Comparison of ENCODE assay signal across 10 mouse cellular contexts in genomic region chr12:110437367-110437703, GRCm38 (mm10). TPM values are rescaled to one million over a fixed set of nuclear protein-coding genes. Genes with fewer than 3 reads are reported as not detected.
A peak's percentile ranks its signal among the peaks of the same experiment; 100 is the strongest.
DNase-seq lines count a peak whose midpoint lies in the region; ATAC-seq and TF ChIP-seq lines count a peak whose summit lies in the region.
"Had no signal": no experiment of that assay in that cellular context is flagged by ENCODE, and none has a peak within 500 bp of the region (broad histone marks: within the 10 kb centered on the region; RNA-seq: fewer than 3 reads in every experiment).

No protein-coding gene starts in this region.

- no peak for TF ChIP-seq POLR2A in thymus, adult 2 months (IDR thresholded peaks at IDR 0.05; ENCODE audit: control insufficient read depth, extremely low read depth, insufficient read depth, low read length, poor library complexity)

- DNase-seq in hindbrain, postnatal 0 days (ENCODE audit: low spot score): peak; percentile 41
- no peak for DNase-seq in hindbrain, embryonic 10.5 days (ENCODE audit: low spot score)
- no peak for DNase-seq in thymus, adult 2 months
- no peak for DNase-seq in thymus, postnatal 14 days
- peak; percentile 35 for DNase-seq in kidney, postnatal 14 days
- DNase-seq in c-Kit-positive CD71-positive TER-119-positive erythroid progenitor cells, embryonic 14.5 days (ENCODE audit: low spot score): no peak
- DNase-seq in layer of hippocampus, postnatal 36 days: no peak

- peak; percentile 31 for TF ChIP-seq CTCF in hindbrain, postnatal 0 days (IDR thresholded peaks at IDR 0.05; ENCODE audit: low read depth)
- TF ChIP-seq CTCF in thymus, adult 2 months (IDR thresholded peaks at IDR 0.05; ENCODE audit: borderline replicate concordance, control insufficient read depth, extremely low read depth, insufficient read depth, low read length, poor library complexity): 0 out of 2 replicates have a peak, but pooled peaks have one; percentile 24

- H3K4me2 ChIP-seq in hindbrain, postnatal 0 days (ENCODE audit: low read depth, low read length): no peak overlapping the region
- H3K4me2 ChIP-seq in forebrain, embryonic 13.5 days: no peak overlapping the region
- H3K4me2 ChIP-seq: forebrain, embryonic 15.5 days had no signal

- no peaks in the 10 kb centered on the region for H3K36me3 ChIP-seq in hindbrain, postnatal 0 days (ENCODE audit: insufficient read depth, low read length)
- no peaks in the 10 kb centered on the region for H3K36me3 ChIP-seq in hindbrain, embryonic 10.5 days
- H3K36me3 ChIP-seq in thymus, adult 2 months (ENCODE audit: control insufficient read depth, insufficient read depth, low read length): no peaks in the 10 kb centered on the region
- H3K36me3 ChIP-seq in forebrain, embryonic 13.5 days (ENCODE audit: poor library complexity, severe bottlenecking): no peaks in the 10 kb centered on the region
- H3K36me3 ChIP-seq: forebrain, embryonic 15.5 days; limb, embryonic 10.5 days had no signal

- peak; percentile 70; the same call in 1 of the 2 replicates for ATAC-seq in hindbrain, postnatal 0 days
- no peak for ATAC-seq in forebrain, embryonic 13.5 days
- ATAC-seq: forebrain, embryonic 15.5 days had no signal

- H3K4me1 ChIP-seq in hindbrain, postnatal 0 days (ENCODE audit: insufficient read depth, low read length): no peaks in the 10 kb centered on the region
- H3K4me1 ChIP-seq in hindbrain, embryonic 10.5 days (replicated peaks): 0 out of 2 replicates have a peak, but pooled peaks cover 7% of the 10 kb centered on the region
- H3K4me1 ChIP-seq in thymus, adult 2 months (replicated peaks; ENCODE audit: control insufficient read depth, insufficient read depth, low read length): 0 out of 2 replicates have a peak, but pooled peaks cover 3% of the 10 kb centered on the region
- peaks cover 3% of the 10 kb centered on the region; the same call in 1 of the 2 replicates for H3K4me1 ChIP-seq in forebrain, embryonic 13.5 days
- H3K4me1 ChIP-seq: forebrain, embryonic 15.5 days had no signal

- WGBS in hindbrain, postnatal 0 days: 33% methylated on average over 7 of the region's 7 CpGs
- 70% methylated on average over 7 of the region's 7 CpGs for WGBS in hindbrain, embryonic 10.5 days
- 42% methylated on average over 7 of the region's 7 CpGs for WGBS in thymus, adult 2 months
- WGBS in forebrain, embryonic 13.5 days: 56% methylated on average over 7 of the region's 7 CpGs

- H3K9ac ChIP-seq in hindbrain, postnatal 0 days (replicated peaks; ENCODE audit: low read length): no peak overlapping the region
- no peak overlapping the region for H3K9ac ChIP-seq in forebrain, embryonic 13.5 days
- H3K9ac ChIP-seq: forebrain, embryonic 15.5 days had no signal

- H3K27me3 ChIP-seq in hindbrain, postnatal 0 days (ENCODE audit: insufficient read depth, low read length): no peaks in the 10 kb centered on the region
- H3K27me3 ChIP-seq in hindbrain, embryonic 10.5 days (ENCODE audit: insufficient read depth, poor library complexity, severe bottlenecking): no peaks in the 10 kb centered on the region; the same call in 1 of the 2 replicates
- H3K27me3 ChIP-seq in thymus, adult 2 months (ENCODE audit: control insufficient read depth, insufficient read depth, low read length): no peaks in the 10 kb centered on the region; the same call in 1 of the 2 replicates
- H3K27me3 ChIP-seq in forebrain, embryonic 13.5 days: no peaks in the 10 kb centered on the region
- H3K27me3 ChIP-seq: forebrain, embryonic 15.5 days had no signal

- no peaks in the 10 kb centered on the region; the same call in 1 of the 2 replicates for H3K9me3 ChIP-seq in hindbrain, postnatal 0 days (ENCODE audit: low read length)
- peaks cover 4% of the 10 kb centered on the region; the same call in 1 of the 2 replicates for H3K9me3 ChIP-seq in hindbrain, embryonic 10.5 days
- H3K9me3 ChIP-seq in forebrain, embryonic 13.5 days (replicated peaks): 0 out of 2 replicates have a peak, but pooled peaks cover 3% of the 10 kb centered on the region
- H3K9me3 ChIP-seq: limb, embryonic 10.5 days had no signal

- H3K27ac ChIP-seq in hindbrain, postnatal 0 days: no peak overlapping the region
- no peak overlapping the region for H3K27ac ChIP-seq in hindbrain, embryonic 10.5 days
- H3K27ac ChIP-seq in thymus, adult 2 months (ENCODE audit: control insufficient read depth, insufficient read depth, low read length): no peak overlapping the region
- H3K27ac ChIP-seq in forebrain, embryonic 13.5 days: no peak overlapping the region
- H3K27ac ChIP-seq: forebrain, embryonic 15.5 days; limb, embryonic 10.5 days had no signal

- no peak overlapping the region for H3K4me3 ChIP-seq in hindbrain, postnatal 0 days (ENCODE audit: low read length)
- no peak overlapping the region for H3K4me3 ChIP-seq in hindbrain, embryonic 10.5 days
- no peak overlapping the region for H3K4me3 ChIP-seq in thymus, adult 2 months (ENCODE audit: control insufficient read depth, insufficient read depth, low read length)
- no peak overlapping the region for H3K4me3 ChIP-seq in forebrain, embryonic 13.5 days
- H3K4me3 ChIP-seq: forebrain, embryonic 15.5 days; limb, embryonic 10.5 days had no signal

RNA-seq across cellular contexts. Expression of gene Ppp2r5c, which starts 9.6 kb away (rescaled TPM):
- total RNA-seq in hindbrain, postnatal 0 days (2014; rRNA removed): 108 and 118 TPM in 2 replicates
- 162 and 163 TPM in 2 replicates for polyA plus RNA-seq in hindbrain, postnatal 0 days (2015; fragmentation: Nextera tagmentation; extraction: Ambion mirVana)
- polyA plus RNA-seq in hindbrain, embryonic 10.5 days (2016; fragmentation: Nextera tagmentation; extraction: Ambion mirVana): 139 and 146 TPM in 2 replicates
- 83.1 and 83.7 TPM in 2 replicates for polyA plus RNA-seq in thymus, adult 2 months (2012; rRNA removed)
- 100 to 1,000 TPM; 228 to 249 TPM for total RNA-seq in layer of hippocampus, postnatal 36 days (2021)
- 138 and 147 TPM in 2 replicates for polyA plus RNA-seq in forebrain, embryonic 13.5 days (2015; fragmentation: Nextera tagmentation; extraction: Ambion mirVana)

Comparison
In these comparisons a context has a peak if more than half of its experiments do, and no peak if none do; other contexts are left out.
1. DNase-seq: peak in hindbrain, postnatal 0 days (single experiment) and kidney, postnatal 14 days (single experiment); none in hindbrain, embryonic 10.5 days (single experiment), thymus, adult 2 months (single experiment), thymus, postnatal 14 days (single experiment), c-Kit-positive CD71-positive TER-119-positive erythroid progenitor cells, embryonic 14.5 days (single experiment) and layer of hippocampus, postnatal 36 days (0 of 2).